Mouse (Mus musculus) urinary bladder, postnatal 14 days (tissue): ENCODE measurements at regions not wholly inside any gene's neighbourhood (a gene's known extent, or its start where the extent isn't known, plus 50 kb on each side); places are given as distances from the start of the nearest gene placed in this dataset.

Experiments used
- DNase-seq: peaks from one replicate; pipeline ENCODE4 v3.0.0; 2021; ENCODE audit warnings: low spot score

DNA sequence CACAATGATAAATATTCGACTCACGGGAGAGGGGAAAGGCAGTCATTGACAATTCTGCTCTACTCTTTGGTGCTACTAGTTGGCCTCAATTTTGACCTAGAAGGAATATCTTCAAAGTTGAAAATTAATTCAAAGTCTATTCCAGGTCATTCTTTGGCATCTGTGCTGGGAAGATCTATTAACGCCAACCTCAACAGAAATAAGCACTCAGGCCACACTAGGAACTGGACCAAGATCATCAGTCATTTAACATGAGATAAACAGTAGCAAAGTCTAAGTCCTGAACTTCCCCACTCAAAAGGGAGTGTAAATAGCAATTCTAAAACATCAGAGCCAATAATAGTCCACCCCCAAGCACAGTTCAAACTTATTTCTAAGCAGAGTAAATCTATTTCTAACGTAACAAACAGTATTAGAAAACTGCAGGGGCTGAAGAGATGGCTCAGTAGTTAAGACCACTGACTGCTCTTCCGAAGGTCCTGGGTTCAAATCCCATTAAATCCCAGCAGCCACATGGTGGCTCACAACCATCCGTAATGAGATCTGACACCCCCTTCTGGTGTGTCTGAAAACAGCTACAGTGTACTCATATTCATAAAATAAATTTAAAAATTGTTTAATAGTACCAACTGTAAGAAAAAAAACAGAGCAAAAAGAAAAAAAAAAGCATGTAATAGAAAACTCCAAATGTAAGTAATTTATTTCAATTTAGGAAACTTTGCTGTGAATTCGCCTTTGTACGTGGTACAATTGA is 75.1 kb upstream of the Atp2b1 start:
- no peak for DNase-seq

- DNase-seq, result no peak
These were observed 74.2 kb upstream of the Atp2b1 start for GRCm38 (mm10) chr10:98839963-98840362.

DNA sequence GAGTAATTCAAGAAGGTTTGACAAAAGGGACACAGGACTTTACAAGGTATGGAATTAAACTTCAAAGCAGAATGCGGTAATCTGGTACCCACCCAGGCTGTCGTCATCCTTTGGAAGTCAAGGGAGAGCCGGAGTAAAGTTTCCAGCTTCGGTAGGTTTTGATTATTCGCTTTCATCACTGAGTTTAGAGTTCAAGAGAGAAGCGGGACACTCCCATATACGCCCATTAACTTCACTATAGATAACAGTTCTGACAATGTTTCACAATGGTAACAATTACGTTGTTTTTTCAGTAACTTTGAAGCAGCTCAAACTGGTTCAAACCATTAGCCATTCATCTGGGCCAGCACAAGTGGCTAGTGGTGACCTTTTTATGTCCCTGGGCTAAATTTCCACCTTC is 73.8 kb upstream of the Atp2b1 start:
- DNase-seq, result no peak

- DNase-seq, result no peak
These were observed 73.0 kb upstream of the Atp2b1 start for GRCm38 (mm10) chr10:98840957-98841831.

GRCm38 (mm10) chr10:98841860-98842259 is 72.3 kb upstream of the Atp2b1 start:
- DNase-seq, result no peak

DNA sequence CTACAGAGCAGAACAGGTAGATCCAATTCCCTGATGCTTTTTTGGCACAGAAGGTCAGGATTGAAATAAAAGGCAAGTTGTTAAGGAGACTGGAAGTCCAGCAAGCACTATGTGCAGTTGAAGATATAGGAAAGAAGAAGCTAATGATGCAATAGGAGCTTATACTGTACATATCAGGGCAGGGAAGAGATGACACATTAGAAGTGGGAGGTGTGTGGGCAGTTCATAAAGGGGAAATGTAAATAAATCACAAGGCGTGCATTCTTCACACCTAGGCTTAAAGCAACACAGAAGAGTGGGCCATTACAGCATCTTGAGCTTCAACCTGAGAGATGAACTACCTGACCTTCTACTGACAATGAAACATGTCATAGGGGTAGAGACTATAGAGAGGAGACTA is 71.5 kb upstream of the Atp2b1 start:
- no peak for DNase-seq

GRCm38 (mm10) chr10:98849851-98850250 is 64.4 kb upstream of the Atp2b1 start:
- no peak for DNase-seq

DNA sequence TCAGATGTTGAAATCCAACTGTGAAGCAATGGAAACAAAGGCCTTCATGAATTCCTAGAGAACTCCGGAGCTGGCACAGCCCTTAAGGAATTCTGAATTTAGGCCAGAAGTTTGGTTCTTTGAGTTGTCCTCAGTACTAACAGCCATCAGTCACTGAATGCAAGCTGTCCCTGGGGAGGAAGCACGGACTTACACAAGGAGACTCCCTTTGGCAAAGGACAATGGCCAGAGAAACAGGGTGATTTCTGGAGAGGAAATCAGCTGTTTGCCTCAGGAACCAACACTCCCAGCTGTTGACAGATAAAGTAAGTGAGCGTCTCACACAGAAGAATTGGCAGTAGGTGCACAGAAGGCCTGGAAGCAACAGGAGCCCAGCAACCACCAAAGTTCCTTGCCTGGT is 56.8 kb upstream of the Atp2b1 start:
- no peak for DNase-seq

DNA sequence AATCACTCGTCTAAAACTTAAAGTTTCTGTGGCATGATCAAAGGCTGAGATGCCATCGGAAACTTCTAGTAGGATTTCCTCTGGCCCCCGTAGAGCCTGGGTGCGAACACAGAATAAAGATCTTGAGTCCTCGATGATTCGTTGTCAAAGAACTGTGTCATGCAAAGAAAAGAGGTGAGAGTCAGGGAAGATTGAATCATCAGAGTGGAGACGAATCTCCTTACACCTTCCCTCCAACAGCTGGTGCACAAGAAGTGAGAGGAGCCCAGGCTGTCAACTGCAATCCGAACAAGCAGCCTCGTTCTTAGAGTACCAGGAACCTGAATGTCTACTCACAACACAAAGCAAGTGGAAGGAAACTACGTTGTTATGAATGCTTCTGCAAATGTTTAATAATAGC is 52.7 kb upstream of the Atp2b1 start:
- DNase-seq, result no peak

DNA sequence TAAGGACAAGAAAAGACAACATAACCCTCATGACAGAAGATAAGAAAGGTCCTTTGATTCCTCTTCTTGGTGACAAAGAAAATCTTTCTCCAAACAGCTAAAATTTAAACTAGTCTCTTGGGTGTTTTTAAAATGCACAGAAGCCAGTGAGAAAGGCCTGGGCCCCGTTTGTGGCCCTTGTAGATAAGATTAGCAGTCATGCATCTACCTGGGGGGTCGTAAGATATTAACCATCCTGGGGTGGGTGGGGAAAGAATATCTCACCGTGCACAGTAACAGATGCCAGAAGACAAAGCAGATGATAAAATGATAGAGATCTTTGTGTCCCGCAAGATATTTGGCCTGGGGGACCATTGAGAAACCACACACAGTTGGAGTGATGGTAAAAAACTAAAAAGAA is 51.5 kb upstream of the Atp2b1 start:
- no peak for DNase-seq

- no peak for DNase-seq
These were observed 49.8 kb upstream of the Atp2b1 start for GRCm38 (mm10) chr10:98864384-98864783.
